Mouse (Mus musculus) olfactory bulb, adult 2 months (tissue): ENCODE data around the gene Dlg5.

ENCODE experiments used
- CTCF ChIP-seq: fragments of 200-500 bp; IDR thresholded peaks from 2 replicates; pipeline ENCODE4 v1.5.1; 2012; ENCODE audit warnings: low read depth, mild to moderate bottlenecking, low read length, moderate library complexity; ENCODE audit not compliant: insufficient read depth
- POLR2A ChIP-seq: fragments of 200-500 bp; IDR thresholded peaks from 2 replicates; pipeline ENCODE4 v1.6.1; 2012; ENCODE audit warnings: mild to moderate bottlenecking, low read depth, low read length, moderate library complexity; ENCODE audit not compliant: insufficient read depth

- no peak for TF ChIP-seq POLR2A
- no peak for TF ChIP-seq CTCF
Observed at GRCm38 (mm10) chr14:24205281-24205871, 40.3 kb downstream of the Dlg5 start.
